In the genomic region with DNA sequence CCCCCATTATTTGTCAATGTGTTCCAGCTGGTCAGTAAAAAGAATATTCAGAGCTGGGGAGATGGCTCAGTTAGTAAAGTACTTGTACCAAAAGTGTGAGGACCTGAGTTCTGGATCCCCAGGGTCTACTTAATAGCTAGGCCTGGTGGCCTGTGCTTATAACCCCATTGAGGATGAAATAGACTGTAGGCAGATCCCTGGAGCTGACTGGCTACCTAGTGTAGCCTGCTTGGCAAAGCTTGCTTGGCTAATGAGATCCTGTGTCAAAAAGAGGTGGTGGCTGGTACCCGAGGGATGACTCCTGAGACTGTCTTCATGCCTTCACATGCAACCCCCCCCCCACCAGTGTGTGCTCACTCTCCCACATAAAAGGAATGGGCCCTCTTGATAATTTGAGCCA, we compare ENCODE assay signal across 7 mouse cellular contexts. TPM values are rescaled to one million over a fixed set of nuclear protein-coding genes. Genes with fewer than 3 reads are reported as not detected.
DNase-seq lines count a peak whose midpoint lies in the region; ATAC-seq and TF ChIP-seq lines count a peak whose summit lies in the region.

No protein-coding gene starts in this region.

- no peak for TF ChIP-seq CTCF in hindbrain, postnatal 0 days (IDR thresholded peaks at IDR 0.05; ENCODE audit: low read depth)

- no peak overlapping the region for H3K9ac ChIP-seq in heart, embryonic 14.5 days (ENCODE audit: low read length)
- H3K9ac ChIP-seq in midbrain, embryonic 11.5 days (ENCODE audit: low read length): no peak overlapping the region
- H3K9ac ChIP-seq in midbrain, embryonic 16.5 days (ENCODE audit: low read depth, low read length): no peak overlapping the region
- H3K9ac ChIP-seq in hindbrain, postnatal 0 days (replicated peaks; ENCODE audit: low read length): no peak overlapping the region

- H3K4me1 ChIP-seq in heart, embryonic 14.5 days (ENCODE audit: control insufficient read depth in 2 of 2, insufficient read depth in 2 of 2, low read length in 2 of 2): peaks cover 11 to 20% of the 10 kb centered on the region in 2 experiments
- peaks cover 8% of the 10 kb centered on the region for H3K4me1 ChIP-seq in midbrain, embryonic 11.5 days (ENCODE audit: control insufficient read depth, insufficient read depth, low read length)
- peaks cover 8% of the 10 kb centered on the region; the same call in 1 of the 2 replicates for H3K4me1 ChIP-seq in midbrain, embryonic 16.5 days (ENCODE audit: control insufficient read depth, insufficient read depth, low read length)
- H3K4me1 ChIP-seq in hindbrain, postnatal 0 days (ENCODE audit: insufficient read depth, low read length): peaks cover 4% of the 10 kb centered on the region; the same call in 1 of the 2 replicates

- no peak for DNase-seq in heart, postnatal 14 days
- DNase-seq in midbrain, embryonic 11.5 days (ENCODE audit: low spot score, missing footprints): peak; percentile 79
- DNase-seq in hindbrain, postnatal 0 days (ENCODE audit: low spot score): no peak
- no peak for DNase-seq in cerebellum, postnatal 25 days
- DNase-seq in left cerebral cortex, postnatal 10 days (ENCODE audit: extremely low spot score in 1 of 2, low spot score in 2 of 2): no peak

- WGBS in heart, embryonic 14.5 days: 87% methylated on average over 1 of the region's 1 CpGs
- 46% methylated on average over 1 of the region's 1 CpGs for WGBS in midbrain, embryonic 11.5 days
- 78% methylated on average over 1 of the region's 1 CpGs for WGBS in midbrain, embryonic 16.5 days
- WGBS in hindbrain, postnatal 0 days: 81% methylated on average over 1 of the region's 1 CpGs

- H3K4me3 ChIP-seq in heart, embryonic 14.5 days (ENCODE audit: control insufficient read depth in 1 of 2, insufficient read depth in 1 of 2, low read depth in 1 of 2, low read length in 2 of 2): peak overlapping the region in 1 of 2 experiments; percentile 93; a peak in 1 of 4 replicates
- no peak overlapping the region for H3K4me3 ChIP-seq in midbrain, embryonic 11.5 days (ENCODE audit: low read depth, low read length)
- H3K4me3 ChIP-seq in midbrain, embryonic 16.5 days (ENCODE audit: low read depth, low read length): no peak overlapping the region
- no peak overlapping the region for H3K4me3 ChIP-seq in hindbrain, postnatal 0 days (ENCODE audit: low read length)

- peak overlapping the region; percentile 84 for H3K4me2 ChIP-seq in heart, embryonic 14.5 days (ENCODE audit: low read length)
- no peak overlapping the region for H3K4me2 ChIP-seq in midbrain, embryonic 11.5 days
- no peak overlapping the region for H3K4me2 ChIP-seq in midbrain, embryonic 16.5 days (ENCODE audit: low read length)
- H3K4me2 ChIP-seq in hindbrain, postnatal 0 days (ENCODE audit: low read depth, low read length): peak overlapping the region; percentile 73

- ATAC-seq in heart, embryonic 14.5 days (ENCODE audit: insufficient number of reproducible peaks, insufficient read depth, low FRiP score, low read depth): no peak
- ATAC-seq in midbrain, embryonic 11.5 days (ENCODE audit: low FRiP score): no peak
- no peak for ATAC-seq in midbrain, embryonic 16.5 days
- no peak for ATAC-seq in hindbrain, postnatal 0 days

- no peaks in the 10 kb centered on the region for H3K9me3 ChIP-seq in heart, embryonic 14.5 days (ENCODE audit: control insufficient read depth, low read length)
- no peaks in the 10 kb centered on the region for H3K9me3 ChIP-seq in midbrain, embryonic 11.5 days (ENCODE audit: control insufficient read depth, low read length)
- no peaks in the 10 kb centered on the region for H3K9me3 ChIP-seq in midbrain, embryonic 16.5 days (replicated peaks; ENCODE audit: control insufficient read depth, low read length, poor library complexity, severe bottlenecking)
- H3K9me3 ChIP-seq in hindbrain, postnatal 0 days (ENCODE audit: low read length): no peaks in the 10 kb centered on the region

- intact Hi-C loops in heart, postnatal 14 days (cut with DNase I): loop anchor here (5.0 kb wide), 3 partner anchors 42 to 68 kb away; no protein-coding TSS in a partner anchor
- intact Hi-C loops in left cerebral cortex, postnatal 10 days (cut with DNase I): no loop called here

- H3K27ac ChIP-seq in heart, embryonic 14.5 days (replicated peaks in 1 of 2; ENCODE audit: control insufficient read depth in 1 of 2, insufficient read depth in 1 of 2, low read depth in 2 of 2, low read length in 2 of 2): no peak overlapping the region
- H3K27ac ChIP-seq in midbrain, embryonic 11.5 days (ENCODE audit: low read depth, low read length): no peak overlapping the region
- no peak overlapping the region for H3K27ac ChIP-seq in midbrain, embryonic 16.5 days (ENCODE audit: low read length)
- no peak overlapping the region for H3K27ac ChIP-seq in hindbrain, postnatal 0 days

- H3K36me3 ChIP-seq in heart, embryonic 14.5 days (ENCODE audit: control insufficient read depth, insufficient read depth, low read length): peaks cover 12% of the 10 kb centered on the region; the same call in 1 of the 2 replicates
- no peaks in the 10 kb centered on the region for H3K36me3 ChIP-seq in midbrain, embryonic 11.5 days (ENCODE audit: control insufficient read depth, insufficient read depth, low read length)
- no peaks in the 10 kb centered on the region for H3K36me3 ChIP-seq in midbrain, embryonic 16.5 days (ENCODE audit: control insufficient read depth, insufficient read depth, low read length)
- no peaks in the 10 kb centered on the region for H3K36me3 ChIP-seq in hindbrain, postnatal 0 days (ENCODE audit: insufficient read depth, low read length)

- H3K27me3 ChIP-seq in heart, embryonic 14.5 days (ENCODE audit: control insufficient read depth, insufficient read depth, low read length): no peaks in the 10 kb centered on the region
- no peaks in the 10 kb centered on the region; the same call in 1 of the 2 replicates for H3K27me3 ChIP-seq in midbrain, embryonic 11.5 days (ENCODE audit: control insufficient read depth, insufficient read depth, low read length)
- H3K27me3 ChIP-seq in midbrain, embryonic 16.5 days (ENCODE audit: control insufficient read depth, insufficient read depth, low read depth, low read length): no peaks in the 10 kb centered on the region
- H3K27me3 ChIP-seq in hindbrain, postnatal 0 days (ENCODE audit: insufficient read depth, low read length): no peaks in the 10 kb centered on the region

RNA-seq across cellular contexts. Expression of a gene that starts 2.1 kb away (rescaled TPM):
- 34.0 and 35.1 TPM in 2 replicates for polyA plus RNA-seq in heart, embryonic 14.5 days (2014; fragmentation: Nextera tagmentation; extraction: Ambion mirVana)
- 10 to 100 TPM; 20.1 to 23.4 TPM for total RNA-seq in heart, postnatal 14 days (2021)
- polyA plus RNA-seq in midbrain, embryonic 11.5 days (2014; fragmentation: Nextera tagmentation; extraction: Ambion mirVana): 25.2 and 26.6 TPM in 2 replicates
- 12.1 and 12.8 TPM in 2 replicates for polyA plus RNA-seq in midbrain, embryonic 16.5 days (2015; fragmentation: Nextera tagmentation; extraction: Ambion mirVana)
- total RNA-seq in hindbrain, postnatal 0 days (2014; rRNA removed): 7.6 and 14.1 TPM in 2 replicates
- 7.1 and 9.9 TPM in 2 replicates for polyA plus RNA-seq in hindbrain, postnatal 0 days (2015; fragmentation: Nextera tagmentation; extraction: Ambion mirVana)
- 10 to 100 TPM in 1 of 2 experiments, 1 to 10 TPM in 1; 9.2 to 12.2 TPM for total RNA-seq in left cerebral cortex, postnatal 10 days (2021)

Comparison
In these comparisons a context has a peak if more than half of its experiments do, and no peak if none do; other contexts are left out.
1. H3K4me2 ChIP-seq: peak in heart, embryonic 14.5 days (single experiment) and hindbrain, postnatal 0 days (single experiment); none in midbrain, embryonic 11.5 days (single experiment) and midbrain, embryonic 16.5 days (single experiment).